ENCODE assay signal across 19 mouse cellular contexts in the genomic region with DNA sequence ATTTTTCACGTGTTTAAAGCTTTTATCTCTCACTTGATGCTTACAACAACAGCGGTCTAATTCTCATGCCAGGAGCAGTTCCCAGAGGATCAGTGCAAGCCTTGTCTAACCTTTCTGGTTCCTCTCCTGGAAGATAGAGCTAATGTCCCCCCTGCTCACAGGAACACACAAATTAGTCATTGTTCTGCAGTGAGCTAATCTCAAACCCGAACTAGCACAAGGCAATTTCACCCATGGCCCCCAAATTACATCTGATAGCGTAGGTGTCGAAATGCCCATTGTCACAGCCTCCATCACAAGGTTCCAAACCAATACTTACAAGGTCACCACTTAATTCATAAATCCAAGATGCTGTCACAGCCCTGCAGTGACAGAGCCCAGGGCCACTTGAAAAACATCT.
"Had no signal": no experiment of that assay in that cellular context is flagged by ENCODE, and none has a peak within 500 bp of the region (broad histone marks: within the 10 kb centered on the region; RNA-seq: fewer than 3 reads in every experiment).

No protein-coding gene starts in this region.

- H3K4me2 ChIP-seq: lung, embryonic 14.5 days; midbrain, embryonic 12.5 days; neural tube, embryonic 13.5 days; neural tube, embryonic 15.5 days had no signal

- H3K36me3 ChIP-seq: midbrain, embryonic 10.5 days; midbrain, embryonic 12.5 days; neural tube, embryonic 13.5 days; neural tube, embryonic 15.5 days had no signal

- H3K27ac ChIP-seq: midbrain, embryonic 12.5 days; neural tube, embryonic 15.5 days had no signal

- DNase-seq: lung, adult 18-20 months; lung, embryonic 14.5 days; lung, postnatal 10 days; lung, postnatal 4 days; midbrain, embryonic 14.5 days; retina, postnatal 1 day; right cerebral cortex, adult 18-20 months; right cerebral cortex, postnatal 25 days; right cerebral cortex, postnatal 4 days; spleen, adult 18-20 months; thymus, adult 18-20 months; thymus, postnatal 25 days; thymus, postnatal 4 days had no signal

- ATAC-seq: midbrain, embryonic 16.5 days had no signal

- H3K27me3 ChIP-seq: midbrain, embryonic 12.5 days; neural tube, embryonic 13.5 days; neural tube, embryonic 15.5 days had no signal

- H3K9ac ChIP-seq: lung, embryonic 14.5 days; midbrain, embryonic 12.5 days; neural tube, embryonic 13.5 days; neural tube, embryonic 15.5 days had no signal

- H3K4me3 ChIP-seq: midbrain, embryonic 10.5 days; midbrain, embryonic 12.5 days; myocyte; neural tube, embryonic 13.5 days; neural tube, embryonic 15.5 days had no signal

- H3K9me3 ChIP-seq: neural tube, embryonic 13.5 days; neural tube, embryonic 15.5 days had no signal
